Mouse (Mus musculus) heart, embryonic 12.5 days (tissue): Measurements from ENCODE around the gene Psmd2. TPM values are rescaled to one million over a fixed set of nuclear protein-coding genes. Genes with fewer than 3 reads are reported as not detected.

Experiments
- microRNA counts: library from miRNA; unstranded; fragments of <30 nt; microRNA quantifications from one replicate; lab custom pipeline; 2017
- microRNA-seq: library from miRNA; unstranded; fragments of <30 nt; microRNA quantifications from one replicate; pipeline ENCODE4, GENCODE M21; 2017
- polyA plus RNA-seq: library from polyadenylated mRNA; unstranded; fragments of >200 nt; fragmentation: Nextera tagmentation; extraction: Ambion mirVana; gene quantifications from 2 replicates; pipeline ENCODE4 v1.2.1, GENCODE M21; 2016

Psmd2 gene
- polyA plus RNA-seq, 1 experiment from 2014 or later, result 286 TPM

MicroRNA genes within 50 kb of the gene (microRNA counts, 519-probe panel; counts per million panel counts)
- 4,212 counts per million, percentile 37 among the panel's probes with 10 or more counts for microRNA mmu-miR-1224 (lab: Ali Mortazavi, UCI)

Small RNA genes within 50 kb of the gene (microRNA-seq; reads per million reads assigned to microRNA genes)
- not detected for gene Mir1224

Other genes with a start within 250 kb of the Psmd2 start
- gene Abcc5, start 225.3 kb upstream of the Psmd2 start, polyA plus RNA-seq, result 86.0 and 94.9 TPM in 2 replicates
- 89.6 and 94.4 TPM in 2 replicates for gene Eif2b5, start 152.8 kb upstream of the Psmd2 start, polyA plus RNA-seq
- 31.1 and 34.1 TPM in 2 replicates for gene Dvl3, start 134.7 kb upstream of the Psmd2 start, polyA plus RNA-seq
- gene Ap2m1, start 116.2 kb upstream of the Psmd2 start, polyA plus RNA-seq, result 487 and 490 TPM in 2 replicates
- 55.2 and 55.4 TPM in 2 replicates for gene Abcf3, start 103.1 kb upstream of the Psmd2 start, polyA plus RNA-seq
- gene Vwa5b2, start 62.2 kb upstream of the Psmd2 start, polyA plus RNA-seq, result 0.43 and 0.53 TPM in 2 replicates
- 16.3 and 20.1 TPM in 2 replicates for gene Eef1akmt4, start 40.1 kb upstream of the Psmd2 start, polyA plus RNA-seq
- gene Gm49333, start 40.0 kb upstream of the Psmd2 start, polyA plus RNA-seq, result 0.62 TPM in 1 of 2 replicates, not detected in the other
- 31.7 and 32.4 TPM in 2 replicates for gene Alg3, start 39.9 kb upstream of the Psmd2 start, polyA plus RNA-seq
- 0.43 and 0.58 TPM in 2 replicates for gene Camk2n2, start 30.4 kb upstream of the Psmd2 start, polyA plus RNA-seq
- gene Ece2, start 21.8 kb upstream of the Psmd2 start, polyA plus RNA-seq, result 0.55 and 1.2 TPM in 2 replicates
- 169 and 179 TPM in 2 replicates for gene Eif4g1, start 16.7 kb downstream of the Psmd2 start, polyA plus RNA-seq
- gene Fam131a, start 41.6 kb downstream of the Psmd2 start, polyA plus RNA-seq, result 4.0 and 5.2 TPM in 2 replicates
- 45.0 and 50.5 TPM in 2 replicates for gene Polr2h, start 66.0 kb downstream of the Psmd2 start, polyA plus RNA-seq
- gene Clcn2, start 66.1 kb downstream of the Psmd2 start, polyA plus RNA-seq, result 6.2 and 7.0 TPM in 2 replicates
- 0.54 and 0.94 TPM in 2 replicates for gene Chrd, start 81.5 kb downstream of the Psmd2 start, polyA plus RNA-seq
- gene Thpo, start 82.9 kb downstream of the Psmd2 start, polyA plus RNA-seq, result 0.14 and 0.22 TPM in 2 replicates